Mouse (Mus musculus) WW6 (cell line): ENCODE results near the gene Ndufs3.
"Not testable (repeated sequence)": the region's sequence is repeated elsewhere in the genome, so short reads cannot be mapped to it uniquely, and the experiment has no call there.

ENCODE experiments used
- DNase-seq: peaks from one replicate; pipeline ENCODE4 v3.0.0-alpha.2; 2013; ENCODE audit warnings: low read depth, low spot score

Gene Ndufs3

GRCm38 (mm10) chr2:90906721-90907120 is 2.1 kb upstream of the Ndufs3 start:
- no peak for DNase-seq

- no peak for DNase-seq
Observed at GRCm38 (mm10) chr2:90904856-90905224, 213 bp upstream of the Ndufs3 start.

GRCm38 (mm10) chr2:90903398-90903797 is 1.2 kb downstream of the Ndufs3 start:
- DNase-seq: no peak

DNA sequence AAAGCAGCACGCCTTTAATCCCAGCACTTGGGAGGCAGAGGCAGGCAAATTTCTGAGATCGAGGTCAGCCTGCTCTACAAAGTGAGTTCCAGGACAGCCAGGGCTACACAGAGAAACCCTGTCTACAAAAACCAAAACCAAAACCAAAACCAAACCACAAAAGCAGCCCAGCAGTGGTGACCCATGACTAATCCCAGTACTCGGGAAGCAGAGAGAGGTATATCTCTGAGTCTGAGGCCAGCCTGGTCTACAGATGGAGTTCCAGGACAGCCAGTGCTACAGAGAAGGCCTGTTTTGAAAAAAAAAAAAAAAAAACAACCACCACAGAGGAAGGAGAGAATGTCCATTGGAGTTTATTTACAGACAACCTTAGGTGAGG is 10.3 kb downstream of the Ndufs3 start:
- DNase-seq: not testable (repeated sequence)

- no peak for DNase-seq
Observed at GRCm38 (mm10) chr2:90893673-90894298, 10.8 kb downstream of the Ndufs3 start.

DNA sequence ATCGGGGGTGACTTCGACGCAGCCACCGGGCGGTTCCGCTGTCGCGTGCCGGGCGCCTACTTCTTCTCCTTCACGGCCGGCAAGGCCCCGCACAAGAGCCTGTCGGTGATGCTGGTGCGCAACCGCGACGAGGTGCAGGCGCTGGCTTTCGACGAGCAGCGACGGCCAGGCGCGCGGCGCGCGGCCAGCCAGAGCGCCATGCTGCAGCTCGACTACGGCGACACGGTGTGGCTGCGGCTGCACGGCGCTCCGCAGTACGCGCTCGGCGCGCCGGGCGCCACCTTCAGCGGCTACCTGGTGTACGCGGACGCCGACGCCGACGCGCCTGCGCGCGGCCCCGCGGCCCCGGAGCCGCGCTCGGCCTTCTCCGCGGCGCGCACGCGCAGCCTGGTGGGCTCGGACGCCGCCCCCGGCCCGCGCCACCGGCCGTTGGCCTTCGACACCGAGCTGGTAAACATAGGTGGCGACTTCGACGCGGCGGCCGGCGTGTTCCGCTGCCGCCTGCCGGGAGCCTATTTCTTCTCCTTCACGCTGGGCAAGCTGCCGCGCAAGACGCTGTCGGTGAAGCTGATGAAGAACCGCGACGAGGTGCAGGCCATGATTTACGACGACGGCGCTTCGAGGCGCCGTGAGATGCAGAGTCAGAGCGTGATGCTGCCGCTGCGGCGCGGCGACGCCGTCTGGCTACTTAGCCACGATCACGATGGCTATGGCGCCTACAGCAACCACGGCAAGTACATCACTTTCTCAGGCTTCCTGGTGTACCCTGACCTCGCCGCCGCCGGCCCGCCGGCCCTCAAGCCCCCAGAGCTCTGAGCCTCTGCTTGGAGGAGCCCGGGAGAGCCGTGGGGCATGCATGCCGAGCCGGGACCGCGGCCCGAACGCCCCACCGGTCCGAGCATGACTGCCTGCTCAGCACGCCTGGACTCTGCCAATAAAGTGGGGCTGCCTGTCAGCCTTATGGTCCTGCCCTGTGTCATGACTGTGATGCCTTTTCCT is 14.8 kb downstream of the Ndufs3 start:
- DNase-seq: peak; percentile 18

DNA sequence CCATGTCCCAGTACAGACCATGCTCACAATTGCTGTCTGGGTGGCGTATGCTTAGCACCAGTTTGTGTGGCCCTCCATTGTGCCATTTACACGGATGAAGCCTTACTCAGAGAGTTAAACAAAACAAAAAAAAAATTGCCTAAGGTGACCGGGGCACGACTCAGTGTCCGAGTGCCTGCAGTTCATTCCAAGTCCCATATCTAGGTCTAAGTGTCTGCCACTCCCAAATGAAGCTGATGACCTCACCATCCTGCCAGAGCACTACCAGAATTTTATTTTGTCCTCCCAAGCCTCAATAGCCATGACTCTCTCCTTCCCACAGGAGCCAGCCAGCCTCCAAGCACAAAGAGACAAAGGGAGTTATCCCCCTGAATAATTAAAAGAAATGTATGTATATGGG is 17.0 kb downstream of the Ndufs3 start:
- no peak for DNase-seq

- no peak for DNase-seq
Observed at GRCm38 (mm10) chr2:90886436-90886835, 18.2 kb downstream of the Ndufs3 start.

DNA sequence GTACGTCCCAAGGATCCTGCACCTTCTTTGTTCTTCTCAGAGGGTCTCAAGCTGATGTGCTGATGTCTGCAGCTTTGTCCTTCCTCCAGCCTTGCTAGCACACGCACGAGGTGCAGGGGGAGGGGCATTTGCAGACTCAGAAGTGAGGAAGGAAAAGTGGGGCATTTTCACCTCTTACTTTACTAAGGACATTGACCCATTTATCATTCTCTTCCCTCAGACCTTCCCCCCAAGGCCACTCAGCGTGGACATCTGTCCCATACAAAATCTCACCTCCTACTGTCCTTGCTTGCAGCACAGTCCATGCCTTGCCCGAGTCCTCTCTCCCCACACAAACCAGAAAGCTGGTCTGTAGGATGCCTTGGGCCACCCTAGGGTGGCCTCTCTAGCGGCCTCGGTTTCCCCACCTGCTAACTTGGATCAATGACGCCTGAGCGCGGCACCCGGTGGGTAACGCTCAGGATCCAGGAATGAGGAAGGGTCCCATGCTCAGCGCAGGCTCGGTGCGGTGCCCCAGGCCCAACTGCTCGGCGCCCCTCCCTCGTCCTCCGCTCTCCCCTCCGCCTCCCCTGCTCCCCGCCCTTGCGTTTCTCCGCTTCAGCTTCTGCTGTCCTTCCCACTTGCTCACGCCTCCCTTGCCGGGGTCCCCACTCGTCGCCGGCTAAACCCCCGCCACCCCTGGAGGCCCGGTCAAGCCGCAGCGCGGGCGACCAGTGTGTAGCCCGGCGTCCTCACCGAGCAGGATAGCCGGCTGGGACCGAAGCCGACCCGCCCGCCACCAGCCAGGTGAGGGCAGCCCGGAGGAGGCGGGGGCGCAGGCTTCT is 19.2 kb downstream of the Ndufs3 start, which contains the start of gene C1qtnf4:
C1qtnf4 (plus strand) TSS at position 643 of the 824 bp plus-strand sequence.
- no peak for DNase-seq

- no peak for DNase-seq
Observed at GRCm38 (mm10) chr2:90881824-90882223, 22.8 kb downstream of the Ndufs3 start.

DNA sequence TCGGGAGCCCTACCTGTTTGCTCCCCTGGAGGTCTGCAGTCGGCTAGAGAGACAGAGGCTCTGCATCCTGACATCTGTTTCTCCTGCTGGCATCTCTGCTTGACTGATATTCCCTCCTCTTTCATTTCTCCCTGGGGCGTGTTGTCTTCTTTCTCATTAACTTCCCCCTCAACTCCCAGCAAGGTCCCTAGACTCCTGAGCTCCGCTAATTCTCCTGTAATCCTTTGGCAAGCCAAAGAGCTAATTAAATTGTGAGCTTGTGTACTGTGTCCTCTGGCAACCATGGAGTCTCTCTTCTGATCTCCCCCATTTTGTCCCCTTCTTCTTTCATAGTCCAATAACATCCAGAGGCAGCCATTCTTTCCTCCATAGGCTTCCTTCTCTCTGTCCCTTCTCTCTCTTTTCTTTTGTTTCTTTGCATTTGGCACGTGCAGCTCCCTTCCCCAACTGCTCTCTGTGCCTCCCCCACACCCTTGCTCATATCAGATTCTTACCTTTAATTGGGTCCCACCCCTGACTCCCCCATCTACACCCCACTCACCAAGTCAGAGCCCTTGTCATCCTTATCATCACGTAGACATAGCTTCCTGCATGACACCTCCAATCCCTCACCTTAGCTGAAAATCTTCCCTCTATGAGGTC is 24.4 kb downstream of the Ndufs3 start:
- DNase-seq: no peak

DNA sequence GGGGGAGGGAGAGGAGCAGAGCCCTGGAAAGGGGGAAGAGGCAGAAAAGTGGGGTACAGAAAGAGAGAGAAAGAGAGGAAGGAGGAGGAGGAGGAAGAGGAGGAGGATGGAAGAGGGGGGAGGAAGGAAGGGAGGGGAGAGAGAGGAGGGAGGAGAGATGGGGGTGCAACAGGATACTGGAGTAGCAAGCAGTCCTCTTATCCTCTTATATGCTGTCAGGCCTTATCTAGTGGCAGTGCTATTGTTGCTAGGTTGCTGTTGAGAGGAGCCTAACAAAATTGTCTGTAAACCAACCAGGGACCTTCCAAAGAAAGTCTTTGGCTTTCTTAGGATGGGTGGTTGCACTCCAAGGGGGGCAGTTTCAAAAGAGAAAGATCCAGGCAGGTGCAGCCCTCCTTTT is 25.2 kb downstream of the Ndufs3 start:
- no peak for DNase-seq

- no peak for DNase-seq
Observed at GRCm38 (mm10) chr2:90877584-90878259, 26.9 kb downstream of the Ndufs3 start.

- DNase-seq: no peak
Observed at GRCm38 (mm10) chr2:90875239-90875638, 29.4 kb downstream of the Ndufs3 start.

DNA sequence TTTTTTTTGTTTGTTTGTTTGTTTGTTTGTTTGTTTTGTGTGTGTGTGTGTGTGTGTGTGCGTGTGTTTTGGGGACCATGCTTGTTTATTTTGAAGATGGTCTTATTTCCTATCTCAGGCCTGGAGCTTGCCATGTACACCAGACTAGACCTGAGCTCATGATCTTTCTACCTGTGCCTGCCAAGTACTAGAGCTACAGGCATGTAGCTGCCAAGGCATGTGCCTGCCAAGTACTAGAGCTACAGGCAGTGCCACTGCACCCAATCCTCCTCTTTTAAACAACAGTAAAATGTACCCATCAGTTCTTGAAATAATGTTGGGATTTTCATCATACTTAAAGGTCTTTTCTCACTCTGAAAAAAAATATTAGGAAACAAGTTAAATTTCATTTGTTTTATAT is 30.6 kb downstream of the Ndufs3 start:
- no peak for DNase-seq

GRCm38 (mm10) chr2:90871180-90871961 is 33.3 kb downstream of the Ndufs3 start:
- DNase-seq: no peak

DNA sequence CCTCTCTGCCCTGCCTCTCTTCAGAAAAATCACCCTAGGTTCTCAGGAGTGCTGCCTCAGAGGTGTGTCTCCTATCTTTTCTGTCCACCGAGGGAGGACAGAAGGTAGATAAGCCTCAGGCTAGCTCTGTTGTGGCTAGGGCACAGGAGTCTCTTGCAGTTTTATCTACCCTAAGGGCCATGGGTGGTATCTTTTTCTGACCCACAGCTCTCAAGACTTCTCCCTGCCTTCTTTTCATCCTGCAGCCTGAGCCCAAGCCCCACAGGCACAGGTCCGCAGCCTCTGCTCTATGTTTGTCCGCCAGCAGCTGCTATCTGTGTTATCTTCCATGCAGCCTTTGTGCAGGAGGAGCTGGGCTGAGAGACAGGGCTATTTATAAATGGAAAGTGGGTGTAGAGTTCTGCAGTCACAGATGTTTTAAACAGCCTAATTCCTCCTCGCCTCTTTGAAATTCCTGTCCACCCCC is 34.5 kb downstream of the Ndufs3 start:
- no peak for DNase-seq

DNA sequence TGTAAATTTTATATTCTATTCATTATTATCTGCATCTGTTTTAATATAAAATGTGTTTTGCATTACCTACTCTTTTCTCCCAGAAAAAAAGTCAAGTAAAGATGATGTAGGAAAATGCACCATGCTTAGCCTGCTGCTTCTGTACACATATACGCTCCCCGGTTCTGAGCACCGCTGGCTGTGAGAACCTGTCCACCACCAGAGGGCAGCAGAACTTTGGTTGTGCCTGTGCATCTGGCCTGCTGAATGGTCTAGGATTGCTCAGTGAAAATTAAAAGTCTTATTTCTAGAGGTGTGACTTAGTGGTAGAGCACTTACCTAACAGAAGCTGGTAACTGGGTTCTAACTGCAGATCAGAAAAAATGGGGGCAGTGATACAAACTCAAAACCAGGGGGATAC is 38.1 kb downstream of the Ndufs3 start:
- no peak for DNase-seq

GRCm38 (mm10) chr2:90864184-90864583 is 40.4 kb downstream of the Ndufs3 start:
- no peak for DNase-seq

DNA sequence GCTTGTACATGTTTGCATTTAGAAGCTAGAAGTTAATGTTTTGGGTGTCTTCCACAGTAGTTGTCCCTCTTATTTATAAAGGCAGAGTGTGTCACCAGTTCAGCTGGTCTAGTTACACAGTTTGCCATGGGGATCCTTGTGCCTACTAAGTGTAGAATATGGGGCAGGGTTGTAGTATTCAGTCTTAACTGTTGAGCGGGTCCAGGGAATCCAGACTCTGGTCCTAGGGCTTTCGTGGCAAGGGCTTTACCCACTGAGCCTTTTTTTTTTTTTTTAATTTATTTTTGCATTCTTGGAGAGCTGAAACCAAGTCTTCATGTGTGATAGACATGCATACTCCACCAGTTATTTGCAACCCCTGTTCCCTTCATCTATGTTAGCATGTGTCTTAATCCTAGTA is 43.1 kb downstream of the Ndufs3 start:
- no peak for DNase-seq
